ENCODE assay signal across 8 mouse cellular contexts in the genomic region with DNA sequence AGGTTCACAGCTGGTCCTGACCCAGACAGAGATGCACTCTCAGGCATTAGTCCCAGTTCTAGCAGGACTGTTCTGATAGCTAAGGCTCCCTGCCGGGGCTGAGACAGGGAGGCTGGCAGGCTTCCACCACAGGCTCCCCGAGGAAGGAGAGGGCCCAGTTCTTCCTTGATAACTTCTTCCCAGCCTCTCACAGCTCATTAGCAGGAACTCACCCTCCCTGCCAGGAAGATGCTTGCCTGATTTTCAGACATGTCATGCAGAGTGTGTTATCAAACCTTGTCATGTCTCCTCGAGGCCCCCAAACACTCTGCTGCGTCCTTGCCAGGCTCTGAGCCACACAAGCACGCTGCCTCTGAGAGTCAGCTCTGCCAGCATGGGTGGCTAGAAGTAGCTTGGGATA. TPM values are rescaled to one million over a fixed set of nuclear protein-coding genes. Genes with fewer than 3 reads are reported as not detected.
DNase-seq lines count a peak whose midpoint lies in the region; ATAC-seq and TF ChIP-seq lines count a peak whose summit lies in the region.

No protein-coding gene starts in this region.

- H3K4me1 ChIP-seq in embryonic facial prominence, embryonic 10.5 days: peaks cover 38% of the 10 kb centered on the region
- H3K4me1 ChIP-seq in heart, adult 2 months (ENCODE audit: control insufficient read depth, insufficient read depth, low read length): peaks cover 28% of the 10 kb centered on the region
- H3K4me1 ChIP-seq in limb, embryonic 10.5 days: peaks cover 34% of the 10 kb centered on the region

- no peak for TF ChIP-seq EP300 in heart, adult 2 months (IDR thresholded peaks at IDR 0.05; ENCODE audit: insufficient read depth, low read depth, low read length)

- ATAC-seq in megakaryocyte progenitor cell, adult 5-6 weeks (replicated peaks; ENCODE audit: poor library complexity): 0 out of 2 replicates have a peak, but pooled peaks have one; percentile 23

- 60% methylated on average over 5 of the region's 5 CpGs for WGBS in embryonic facial prominence, embryonic 10.5 days
- WGBS in heart, adult 2 months: 8% methylated on average over 5 of the region's 5 CpGs
- 70% methylated on average over 5 of the region's 5 CpGs for WGBS in limb, embryonic 10.5 days

- no peak for TF ChIP-seq CTCF in heart, adult 2 months (IDR thresholded peaks at IDR 0.05)

- no peak for TF ChIP-seq POLR2A in heart, adult 2 months (IDR thresholded peaks at IDR 0.05; ENCODE audit: insufficient read depth, low read depth, low read length)

- H3K9ac ChIP-seq in heart, adult 2 months (ENCODE audit: low read depth, low read length): no peak overlapping the region

- no peaks in the 10 kb centered on the region for H3K9me3 ChIP-seq in embryonic facial prominence, embryonic 10.5 days
- no peaks in the 10 kb centered on the region for H3K9me3 ChIP-seq in limb, embryonic 10.5 days (replicated peaks)

- no peak overlapping the region for H3K4me3 ChIP-seq in embryonic facial prominence, embryonic 10.5 days
- no peak overlapping the region for H3K4me3 ChIP-seq in heart, adult 2 months
- no peak overlapping the region for H3K4me3 ChIP-seq in limb, embryonic 10.5 days

- peaks cover 12% of the 10 kb centered on the region; the same call in 1 of the 2 replicates for H3K27me3 ChIP-seq in embryonic facial prominence, embryonic 10.5 days (replicated peaks; ENCODE audit: low read depth, poor library complexity, severe bottlenecking)
- no peaks in the 10 kb centered on the region for H3K27me3 ChIP-seq in heart, adult 2 months (ENCODE audit: control insufficient read depth, insufficient read depth, low read length)
- H3K27me3 ChIP-seq in limb, embryonic 10.5 days (ENCODE audit: low read depth, poor library complexity, severe bottlenecking): no peaks in the 10 kb centered on the region

- 0 out of 2 replicates have a peak overlapping the region, but pooled peaks have one; percentile 15 for H3K27ac ChIP-seq in embryonic facial prominence, embryonic 10.5 days (replicated peaks)
- no peak overlapping the region; the same call in 1 of the 2 replicates for H3K27ac ChIP-seq in heart, adult 2 months
- H3K27ac ChIP-seq in limb, embryonic 10.5 days: no peak overlapping the region; the same call in 1 of the 2 replicates

- peak; percentile 44 for DNase-seq in left cerebral cortex, postnatal 4 days
- no peak for DNase-seq in left cerebral cortex, adult 8-10 months (ENCODE audit: low spot score in 2 of 2)
- DNase-seq in embryonic facial prominence, embryonic 10.5 days (ENCODE audit: low spot score): no peak
- DNase-seq in heart, adult 2 months: peak; percentile 64 to 67
- DNase-seq in c-Kit-positive CD71-positive TER-119-positive erythroid progenitor cells, embryonic 14.5 days (ENCODE audit: low spot score): no peak
- DNase-seq in thymus, postnatal 25 days: no peak
- no peak for DNase-seq in limb, embryonic 10.5 days (ENCODE audit: low spot score)

- no peaks in the 10 kb centered on the region for H3K79me2 ChIP-seq in heart, adult 2 months (replicated peaks; ENCODE audit: control insufficient read depth, insufficient read depth, low read length)

- H3K36me3 ChIP-seq in embryonic facial prominence, embryonic 10.5 days (replicated peaks): no peaks in the 10 kb centered on the region
- no peaks in the 10 kb centered on the region for H3K36me3 ChIP-seq in heart, adult 2 months (ENCODE audit: control insufficient read depth, insufficient read depth, low read length)
- no peaks in the 10 kb centered on the region for H3K36me3 ChIP-seq in limb, embryonic 10.5 days

- intact Hi-C loops in left cerebral cortex, postnatal 4 days (cut with DNase I): no loop called here
- intact Hi-C loops in heart, adult 2 months (cut with DNase I): no loop called here

RNA-seq across cellular contexts. Expression of gene Selenon, which starts 54.1 kb away (rescaled TPM):
- 10 to 100 TPM; 30.2 to 30.4 TPM for total RNA-seq in left cerebral cortex, postnatal 4 days (2021)
- total RNA-seq in left cerebral cortex, adult 8-10 months (2022): 10 to 100 TPM; 20.2 to 21.5 (median 20.9) TPM
- 9.5 and 9.7 TPM in 2 replicates for polyA plus RNA-seq in embryonic facial prominence, embryonic 10.5 days (2016; fragmentation: Nextera tagmentation; extraction: Ambion mirVana)
- total RNA-seq in heart, adult 2 months (2021): 10 to 100 TPM; 18.6 to 19.9 TPM
- 22.5 and 23.6 TPM in 2 replicates for polyA plus RNA-seq in heart, adult 2 months (2012; rRNA removed)
- 31.0 and 32.8 TPM in 2 replicates for total RNA-seq in megakaryocyte progenitor cell, adult 5-6 weeks (2015)
- total RNA-seq in megakaryocyte progenitor cell, adult 5-6 weeks (2017): 6.0 and 7.0 TPM in 2 replicates
- 10.9 and 13.4 TPM in 2 replicates for polyA plus RNA-seq in limb, embryonic 10.5 days (2016; fragmentation: Nextera tagmentation; extraction: Ambion mirVana)

Comparison
In these comparisons a context has a peak if more than half of its experiments do, and no peak if none do; other contexts are left out.
1. DNase-seq: peak in left cerebral cortex, postnatal 4 days (single experiment) and heart, adult 2 months (2 of 2); none in left cerebral cortex, adult 8-10 months (0 of 2), embryonic facial prominence, embryonic 10.5 days (single experiment), c-Kit-positive CD71-positive TER-119-positive erythroid progenitor cells, embryonic 14.5 days (single experiment), thymus, postnatal 25 days (single experiment) and limb, embryonic 10.5 days (single experiment).